Mouse (Mus musculus) heart, adult 2 months (tissue): ENCODE data around the gene Gpr137c.

Experiments used
- CTCF ChIP-seq: fragments of 200-600 bp; IDR thresholded peaks from 2 replicates; pipeline ENCODE4 v1.8.1; 2022; ENCODE audit warnings: antibody characterized with exemption, mild to moderate bottlenecking, moderate library complexity
- EP300 ChIP-seq: fragments of 200-500 bp; IDR thresholded peaks from 2 replicates; pipeline ENCODE4 v1.6.1; 2011; ENCODE audit warnings: low read depth, low read length, control low read depth; ENCODE audit not compliant: insufficient read depth
- POLR2A ChIP-seq: fragments of 200-500 bp; IDR thresholded peaks from 2 replicates; pipeline ENCODE4 v1.6.1; 2011; ENCODE audit warnings: mild to moderate bottlenecking, low read depth, low read length, control low read depth; ENCODE audit not compliant: insufficient read depth

DNA sequence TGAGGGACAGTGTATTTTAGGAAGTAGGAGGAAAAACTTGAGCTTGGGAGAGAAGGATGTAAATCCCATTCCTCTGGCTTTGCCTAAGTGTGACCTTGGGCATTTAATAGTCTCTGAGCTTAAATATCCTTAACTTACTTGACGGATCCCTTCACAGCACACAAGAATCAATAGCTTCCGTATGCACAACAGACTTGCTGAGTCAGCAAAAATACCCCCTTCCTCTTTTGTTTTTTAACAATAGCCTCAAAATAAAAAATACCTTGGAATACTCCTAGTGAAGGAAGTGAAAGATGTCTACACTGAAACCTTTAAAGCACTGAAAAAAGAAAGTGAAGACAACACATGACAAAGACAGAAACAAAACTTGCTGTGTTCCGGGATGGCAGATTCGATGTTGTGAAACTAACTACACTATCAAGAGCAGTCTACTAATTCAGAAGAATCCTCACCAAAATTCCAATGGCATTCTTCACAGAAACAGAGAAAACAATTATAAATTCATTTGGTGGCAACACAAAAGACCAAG is 32.1 kb downstream of the Gpr137c start:
- TF ChIP-seq CTCF (no peak), POLR2A (no peak), EP300 (no peak)
